Mouse (Mus musculus): ENCODE measurements around the gene Tpx2. TPM values are rescaled to one million over a fixed set of nuclear protein-coding genes. Genes with fewer than 3 reads are reported as not detected.
A peak's percentile ranks its signal among the peaks of the same experiment; 100 is the strongest.

The Tpx2 gene
- polyA plus RNA-seq, 1 experiment, result 10.4 TPM

- no peak for TF ChIP-seq FLI1 (IDR thresholded peaks at IDR 0.05; ENCODE audit: low read length)
- TF ChIP-seq GATA1 (IDR thresholded peaks at IDR 0.05; ENCODE audit: borderline replicate concordance, low read length), result no peak
- Histone ChIP-seq H3K4me1 (no peaks in the 10 kb centered on the region), H3K36me3 (replicated peaks; ENCODE audit: low read length) (peaks cover 95% of the 10 kb centered on the region), H3K9me3 (no peaks in the 10 kb centered on the region), H3K4me3 (replicated peaks) (no peak overlapping the region), H3K27me3 (replicated peaks) (no peaks in the 10 kb centered on the region)
Measured at GRCm38 (mm10) chr2:152888774-152889173, 41.0 kb downstream of the Tpx2 start.

- no peak overlapping the region for H3K4me3 ChIP-seq (replicated peaks)
- peaks cover 3% of the 10 kb centered on the region for H3K27me3 ChIP-seq (replicated peaks)
- no peaks in the 10 kb centered on the region for H3K9me3 ChIP-seq
- no peaks in the 10 kb centered on the region; the same call in 1 of the 2 replicates for H3K4me1 ChIP-seq
- TF ChIP-seq GATA1 (IDR thresholded peaks at IDR 0.05; ENCODE audit: borderline replicate concordance, low read length) (no peak), FLI1 (IDR thresholded peaks at IDR 0.05; ENCODE audit: low read length) (no peak)
- H3K36me3 ChIP-seq (replicated peaks; ENCODE audit: low read length), result peaks cover 74% of the 10 kb centered on the region
Measured at GRCm38 (mm10) chr2:152895834-152896233, 48.1 kb downstream of the Tpx2 start.

GRCm38 (mm10) chr2:152896926-152897325 is 49.2 kb downstream of the Tpx2 start:
- TF ChIP-seq FLI1 (IDR thresholded peaks at IDR 0.05; ENCODE audit: low read length), result no peak
- TF ChIP-seq GATA1 (IDR thresholded peaks at IDR 0.05; ENCODE audit: borderline replicate concordance, low read length), result no peak
- H3K4me1 ChIP-seq, result peaks cover 10% of the 10 kb centered on the region; the same call in 1 of the 2 replicates
- peaks cover 64% of the 10 kb centered on the region for H3K36me3 ChIP-seq (replicated peaks; ENCODE audit: low read length)
- peaks cover 12% of the 10 kb centered on the region for H3K27me3 ChIP-seq (replicated peaks)
- no peak overlapping the region for H3K4me3 ChIP-seq (replicated peaks)
- H3K9me3 ChIP-seq, result no peaks in the 10 kb centered on the region

GRCm38 (mm10) chr2:152899011-152899410 is 51.2 kb downstream of the Tpx2 start:
- TF ChIP-seq FLI1 (IDR thresholded peaks at IDR 0.05; ENCODE audit: low read length) (no peak), GATA1 (IDR thresholded peaks at IDR 0.05; ENCODE audit: borderline replicate concordance, low read length) (no peak)
- Histone ChIP-seq H3K4me1 (peaks cover 24% of the 10 kb centered on the region), H3K9me3 (no peaks in the 10 kb centered on the region), H3K36me3 (replicated peaks; ENCODE audit: low read length) (peaks cover 43% of the 10 kb centered on the region), H3K27me3 (replicated peaks) (peaks cover 27% of the 10 kb centered on the region), H3K4me3 (replicated peaks) (no peak overlapping the region)

- H3K4me3 ChIP-seq (replicated peaks), result peak overlapping the region; percentile 46
- peaks cover 47% of the 10 kb centered on the region for H3K4me1 ChIP-seq
- peaks cover 33% of the 10 kb centered on the region for H3K27me3 ChIP-seq (replicated peaks)
- TF ChIP-seq GATA1 (IDR thresholded peaks at IDR 0.05; ENCODE audit: borderline replicate concordance, low read length) (no peak), FLI1 (IDR thresholded peaks at IDR 0.05; ENCODE audit: low read length) (no peak)
- peaks cover 20% of the 10 kb centered on the region for H3K36me3 ChIP-seq (replicated peaks; ENCODE audit: low read length)
- no peaks in the 10 kb centered on the region for H3K9me3 ChIP-seq
Measured at GRCm38 (mm10) chr2:152901296-152901695, 53.5 kb downstream of the Tpx2 start.

GRCm38 (mm10) chr2:152902658-152903057 is 54.9 kb downstream of the Tpx2 start:
- Histone ChIP-seq H3K36me3 (replicated peaks; ENCODE audit: low read length) (peaks cover 10% of the 10 kb centered on the region), H3K27me3 (replicated peaks) (peaks cover 46% of the 10 kb centered on the region), H3K9me3 (no peaks in the 10 kb centered on the region), H3K4me1 (peaks cover 61% of the 10 kb centered on the region), H3K4me3 (replicated peaks) (no peak overlapping the region)
- TF ChIP-seq GATA1 (IDR thresholded peaks at IDR 0.05; ENCODE audit: borderline replicate concordance, low read length) (no peak), FLI1 (IDR thresholded peaks at IDR 0.05; ENCODE audit: low read length) (no peak)

GRCm38 (mm10) chr2:152903586-152903985 is 55.8 kb downstream of the Tpx2 start:
- Histone ChIP-seq H3K4me1 (peaks cover 69% of the 10 kb centered on the region), H3K27me3 (replicated peaks) (peaks cover 56% of the 10 kb centered on the region), H3K4me3 (replicated peaks) (peak overlapping the region; percentile 62), H3K36me3 (replicated peaks; ENCODE audit: low read length) (peaks cover 9% of the 10 kb centered on the region), H3K9me3 (peaks cover 8% of the 10 kb centered on the region)
- TF ChIP-seq FLI1 (IDR thresholded peaks at IDR 0.05; ENCODE audit: low read length), result no peak
- TF ChIP-seq GATA1 (IDR thresholded peaks at IDR 0.05; ENCODE audit: borderline replicate concordance, low read length), result no peak

- Histone ChIP-seq H3K9me3 (peaks cover 13% of the 10 kb centered on the region), H3K4me3 (replicated peaks) (peak overlapping the region; percentile 80), H3K27me3 (replicated peaks) (peaks cover 61% of the 10 kb centered on the region), H3K4me1 (peaks cover 70% of the 10 kb centered on the region), H3K36me3 (replicated peaks; ENCODE audit: low read length) (peaks cover 5% of the 10 kb centered on the region)
- TF ChIP-seq FLI1 (IDR thresholded peaks at IDR 0.05; ENCODE audit: low read length), result no peak
- no peak for TF ChIP-seq GATA1 (IDR thresholded peaks at IDR 0.05; ENCODE audit: borderline replicate concordance, low read length)
Measured at GRCm38 (mm10) chr2:152904127-152904643, 56.4 kb downstream of the Tpx2 start.

GRCm38 (mm10) chr2:152905036-152905829 is 57.5 kb downstream of the Tpx2 start:
- peaks cover 69% of the 10 kb centered on the region for H3K27me3 ChIP-seq (replicated peaks)
- TF ChIP-seq GATA1 (IDR thresholded peaks at IDR 0.05; ENCODE audit: borderline replicate concordance, low read length) (no peak), FLI1 (IDR thresholded peaks at IDR 0.05; ENCODE audit: low read length) (no peak)
- H3K4me3 ChIP-seq (replicated peaks), result peak overlapping the region; percentile 79

More at GRCm38 (mm10) chr2:152905036-152905829, 57.5 kb downstream of the Tpx2 start:
- Histone ChIP-seq H3K4me1 (peaks cover 70% of the 10 kb centered on the region), H3K9me3 (peaks cover 19% of the 10 kb centered on the region), H3K36me3 (replicated peaks; ENCODE audit: low read length) (no peaks in the 10 kb centered on the region)

Measured in megakaryocyte, embryonic 14.5 days (primary cell).